Mouse (Mus musculus) urinary bladder, postnatal 4 days (tissue): ENCODE data around the gene Bclaf1.
A peak's percentile ranks its signal among the peaks of the same experiment; 100 is the strongest.

ENCODE experiments used
- DNase-seq, 2 experiments: peaks; one replicate each; pipeline ENCODE4 v3.0.0; 2021 to 2022; ENCODE audit warnings: low spot score in 2 of 2

The Bclaf1 gene

GRCm38 (mm10) chr10:20314797-20315196, 2.5 kb downstream of the Bclaf1 start:
- DNase-seq, result no peak

- no peak for DNase-seq
Observed at GRCm38 (mm10) chr10:20317466-20317865, 5.2 kb downstream of the Bclaf1 start.

GRCm38 (mm10) chr10:20326226-20326625, 14.0 kb downstream of the Bclaf1 start:
- DNase-seq, result no peak

GRCm38 (mm10) chr10:20331262-20331661, 19.0 kb downstream of the Bclaf1 start:
- DNase-seq, result no peak

- DNase-seq, result no peak
Observed at GRCm38 (mm10) chr10:20337872-20338271, 25.6 kb downstream of the Bclaf1 start.

GRCm38 (mm10) chr10:20345736-20346135, 33.5 kb downstream of the Bclaf1 start:
- no peak for DNase-seq

- peak; percentile 87 to 94 for DNase-seq
Observed at GRCm38 (mm10) chr10:20347285-20348214, 35.3 kb downstream of the Bclaf1 start, which contains the start of gene Mtfr2. Mtfr2 (plus strand) TSS chr10:20347770.

- DNase-seq, result no peak
Observed at GRCm38 (mm10) chr10:20348894-20349293, 36.6 kb downstream of the Bclaf1 start.

- DNase-seq, result no peak
Observed at GRCm38 (mm10) chr10:20361542-20362449, 49.5 kb downstream of the Bclaf1 start.

- DNase-seq, result no peak
Observed at GRCm38 (mm10) chr10:20362450-20363118, 50.3 kb downstream of the Bclaf1 start.

- no peak for DNase-seq
Observed at GRCm38 (mm10) chr10:20372046-20372445, 59.8 kb downstream of the Bclaf1 start.

GRCm38 (mm10) chr10:20377621-20378020, 65.4 kb downstream of the Bclaf1 start:
- DNase-seq, result no peak

GRCm38 (mm10) chr10:20379071-20379735, 66.9 kb downstream of the Bclaf1 start:
- no peak for DNase-seq

- no peak for DNase-seq
Observed at GRCm38 (mm10) chr10:20380798-20381197, 68.5 kb downstream of the Bclaf1 start.

GRCm38 (mm10) chr10:20381352-20381751, 69.1 kb downstream of the Bclaf1 start:
- DNase-seq, result no peak

GRCm38 (mm10) chr10:20382807-20383419, 70.6 kb downstream of the Bclaf1 start:
- DNase-seq, result no peak

- no peak for DNase-seq
Observed at GRCm38 (mm10) chr10:20390568-20390967, 78.3 kb downstream of the Bclaf1 start.
